Mouse (Mus musculus): ENCODE measurements at regions not wholly inside any gene's neighbourhood (a gene's known extent, or its start where the extent isn't known, plus 50 kb on each side); places are given as distances from the start of the nearest gene placed in this dataset.
A peak's percentile ranks its signal among the peaks of the same experiment; 100 is the strongest.

- Histone ChIP-seq H3K27ac (ENCODE audit: insufficient read depth, low read depth, low read length, poor library complexity, severe bottlenecking) (no peak overlapping the region), H3K9me3 (ENCODE audit: control insufficient read depth, insufficient read depth, low read depth, low read length) (no peaks in the 10 kb centered on the region), H3K36me3 (ENCODE audit: control insufficient read depth, insufficient read depth, low read length, poor library complexity, severe bottlenecking) (no peaks in the 10 kb centered on the region), H3K4me1 (ENCODE audit: control insufficient read depth in 2 of 2, insufficient read depth in 2 of 2, low read length in 2 of 2, poor library complexity in 1 of 2) (no peaks in the 10 kb centered on the region), H3K9ac (ENCODE audit: insufficient read depth, low read depth, low read length, poor library complexity, severe bottlenecking) (no peak overlapping the region), H3K4me3 (ENCODE audit: insufficient read depth in 1 of 2, low read depth in 1 of 2, low read length in 2 of 2, poor library complexity in 1 of 2, severe bottlenecking in 1 of 2) (no peak overlapping the region)
- in situ Hi-C loops (cut with MboI; ENCODE audit: low sequenced_read_pairs in 2 of 2, unreplicated experiment in 2 of 2) = no loop called here
- DNase-seq (ENCODE audit: low read depth, low spot score) = peak; percentile 24
- TF ChIP-seq CHD2 (IDR thresholded peaks at IDR 0.05; ENCODE audit: low read depth, low read length) (no peak), ZC3H11A (IDR thresholded peaks at IDR 0.05; ENCODE audit: borderline replicate concordance, low read depth, low read length) (no peak), HCFC1 (IDR thresholded peaks at IDR 0.05; ENCODE audit: borderline replicate concordance, insufficient read depth, low read length) (no peak), MAFK (IDR thresholded peaks at IDR 0.05; ENCODE audit: insufficient read depth, low read depth, low read length) (no peak), ZNF384 (IDR thresholded peaks at IDR 0.05; ENCODE audit: low read depth, low read length) (no peak)
These were observed 141.9 kb upstream of the Ghitm start for GRCm38 (mm10) chr14:37276728-37277695.

GRCm38 (mm10) chr14:37272063-37272462, 137.0 kb upstream of the Ghitm start:
- no peaks in the 10 kb centered on the region for H3K36me3 ChIP-seq (ENCODE audit: control insufficient read depth, insufficient read depth, low read length, poor library complexity, severe bottlenecking)
- DNase-seq (ENCODE audit: low read depth, low spot score) = no peak
- no peaks in the 10 kb centered on the region for H3K9me3 ChIP-seq (ENCODE audit: control insufficient read depth, insufficient read depth, low read depth, low read length)
- in situ Hi-C loops (cut with MboI; ENCODE audit: low sequenced_read_pairs in 2 of 2, unreplicated experiment in 2 of 2) = no loop called here
- no peak overlapping the region for H3K27ac ChIP-seq (ENCODE audit: insufficient read depth, low read depth, low read length, poor library complexity, severe bottlenecking)
- TF ChIP-seq MAFK (IDR thresholded peaks at IDR 0.05; ENCODE audit: insufficient read depth, low read depth, low read length) (no peak), ZC3H11A (IDR thresholded peaks at IDR 0.05; ENCODE audit: borderline replicate concordance, low read depth, low read length) (no peak), HCFC1 (IDR thresholded peaks at IDR 0.05; ENCODE audit: borderline replicate concordance, insufficient read depth, low read length) (no peak), ZNF384 (IDR thresholded peaks at IDR 0.05; ENCODE audit: low read depth, low read length) (no peak), CHD2 (IDR thresholded peaks at IDR 0.05; ENCODE audit: low read depth, low read length) (no peak)
- H3K4me1 ChIP-seq (ENCODE audit: control insufficient read depth in 2 of 2, insufficient read depth in 2 of 2, low read length in 2 of 2, poor library complexity in 1 of 2) = no peaks in the 10 kb centered on the region
- H3K9ac ChIP-seq (ENCODE audit: insufficient read depth, low read depth, low read length, poor library complexity, severe bottlenecking) = no peak overlapping the region
- H3K4me3 ChIP-seq (ENCODE audit: insufficient read depth in 1 of 2, low read depth in 1 of 2, low read length in 2 of 2, poor library complexity in 1 of 2, severe bottlenecking in 1 of 2) = no peak overlapping the region

GRCm38 (mm10) chr14:37271015-37271933, 136.2 kb upstream of the Ghitm start:
- no peak overlapping the region for H3K27ac ChIP-seq (ENCODE audit: insufficient read depth, low read depth, low read length, poor library complexity, severe bottlenecking)
- H3K9ac ChIP-seq (ENCODE audit: insufficient read depth, low read depth, low read length, poor library complexity, severe bottlenecking) = no peak overlapping the region
- TF ChIP-seq CHD2 (IDR thresholded peaks at IDR 0.05; ENCODE audit: low read depth, low read length) (no peak), MAFK (IDR thresholded peaks at IDR 0.05; ENCODE audit: insufficient read depth, low read depth, low read length) (no peak), ZNF384 (IDR thresholded peaks at IDR 0.05; ENCODE audit: low read depth, low read length) (no peak), ZC3H11A (IDR thresholded peaks at IDR 0.05; ENCODE audit: borderline replicate concordance, low read depth, low read length) (no peak), HCFC1 (IDR thresholded peaks at IDR 0.05; ENCODE audit: borderline replicate concordance, insufficient read depth, low read length) (no peak)
- H3K36me3 ChIP-seq (ENCODE audit: control insufficient read depth, insufficient read depth, low read length, poor library complexity, severe bottlenecking) = no peaks in the 10 kb centered on the region
- H3K9me3 ChIP-seq (ENCODE audit: control insufficient read depth, insufficient read depth, low read depth, low read length) = no peaks in the 10 kb centered on the region
- no peak overlapping the region for H3K4me3 ChIP-seq (ENCODE audit: insufficient read depth in 1 of 2, low read depth in 1 of 2, low read length in 2 of 2, poor library complexity in 1 of 2, severe bottlenecking in 1 of 2)
- H3K4me1 ChIP-seq (ENCODE audit: control insufficient read depth in 2 of 2, insufficient read depth in 2 of 2, low read length in 2 of 2, poor library complexity in 1 of 2) = no peaks in the 10 kb centered on the region
- in situ Hi-C loops (cut with MboI; ENCODE audit: low sequenced_read_pairs in 2 of 2, unreplicated experiment in 2 of 2) = no loop called here
- DNase-seq (ENCODE audit: low read depth, low spot score) = no peak

- H3K4me3 ChIP-seq (ENCODE audit: insufficient read depth in 1 of 2, low read depth in 1 of 2, low read length in 2 of 2, poor library complexity in 1 of 2, severe bottlenecking in 1 of 2) = no peak overlapping the region
- H3K4me1 ChIP-seq (ENCODE audit: control insufficient read depth in 2 of 2, insufficient read depth in 2 of 2, low read length in 2 of 2, poor library complexity in 1 of 2) = no peaks in the 10 kb centered on the region
- DNase-seq (ENCODE audit: low read depth, low spot score) = no peak
- TF ChIP-seq HCFC1 (IDR thresholded peaks at IDR 0.05; ENCODE audit: borderline replicate concordance, insufficient read depth, low read length) = no peak
- H3K27ac ChIP-seq (ENCODE audit: insufficient read depth, low read depth, low read length, poor library complexity, severe bottlenecking) = no peak overlapping the region
- H3K36me3 ChIP-seq (ENCODE audit: control insufficient read depth, insufficient read depth, low read length, poor library complexity, severe bottlenecking) = no peaks in the 10 kb centered on the region
- no peak overlapping the region for H3K9ac ChIP-seq (ENCODE audit: insufficient read depth, low read depth, low read length, poor library complexity, severe bottlenecking)
- H3K9me3 ChIP-seq (ENCODE audit: control insufficient read depth, insufficient read depth, low read depth, low read length) = no peaks in the 10 kb centered on the region
- in situ Hi-C loops (cut with MboI; ENCODE audit: low sequenced_read_pairs in 2 of 2, unreplicated experiment in 2 of 2) = no loop called here
These were observed 134.8 kb upstream of the Ghitm start for GRCm38 (mm10) chr14:37269920-37270319.

Data from ES-E14 (cell line).